Mouse (Mus musculus): ENCODE results near the gene Kcnk2. TPM values are rescaled to one million over a fixed set of nuclear protein-coding genes. Genes with fewer than 3 reads are reported as not detected.
A peak's percentile ranks its signal among the peaks of the same experiment; 100 is the strongest.

Kcnk2 gene
- total RNA-seq, 2 experiments from 2014 or later = 39.0 to 43.4 TPM

DNA sequence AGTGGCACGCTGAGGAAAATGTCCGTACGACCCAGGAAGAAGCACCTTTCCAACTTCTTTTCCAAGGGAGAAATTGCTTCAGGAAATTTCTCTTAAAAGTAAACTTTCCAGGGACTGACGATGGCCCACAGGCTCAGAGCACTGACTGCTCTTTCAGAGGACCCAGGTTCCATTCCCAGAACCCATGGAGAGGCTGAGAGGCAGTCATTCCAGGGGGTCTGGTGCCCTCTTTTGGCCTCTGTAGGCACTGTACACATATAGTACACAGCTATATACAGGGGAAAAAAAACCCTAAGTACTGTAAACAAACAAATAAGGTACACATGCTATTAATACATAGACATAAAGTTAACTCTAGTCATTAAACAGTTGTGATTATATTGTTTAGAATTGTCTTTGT, 174.6 kb downstream of the Kcnk2 start:
- DNase-seq (ENCODE audit: extremely low spot score in 1 of 2, low spot score in 1 of 2) = no peak

DNA sequence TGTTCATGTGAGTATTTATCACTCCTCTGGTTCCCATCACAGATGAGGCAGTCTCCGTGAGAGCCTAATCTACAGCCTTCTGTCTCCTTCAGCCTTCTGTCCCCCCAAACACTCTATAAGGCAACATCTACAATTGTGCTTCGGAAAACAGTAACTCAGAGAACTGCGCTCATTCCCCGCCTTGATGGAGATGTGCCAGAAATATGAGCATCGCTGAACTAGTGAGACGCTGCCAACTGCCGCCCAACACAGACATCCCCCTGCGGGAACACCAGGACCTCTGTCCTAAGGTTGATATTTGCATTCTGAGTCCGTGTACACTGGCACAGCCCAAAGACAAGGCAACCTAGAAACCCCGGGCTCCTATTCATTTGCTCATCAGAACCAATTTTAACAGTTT, 183.0 kb downstream of the Kcnk2 start:
- DNase-seq (ENCODE audit: extremely low spot score in 1 of 2, low spot score in 1 of 2) = peak in 1 of 2 experiments; percentile 15

DNA sequence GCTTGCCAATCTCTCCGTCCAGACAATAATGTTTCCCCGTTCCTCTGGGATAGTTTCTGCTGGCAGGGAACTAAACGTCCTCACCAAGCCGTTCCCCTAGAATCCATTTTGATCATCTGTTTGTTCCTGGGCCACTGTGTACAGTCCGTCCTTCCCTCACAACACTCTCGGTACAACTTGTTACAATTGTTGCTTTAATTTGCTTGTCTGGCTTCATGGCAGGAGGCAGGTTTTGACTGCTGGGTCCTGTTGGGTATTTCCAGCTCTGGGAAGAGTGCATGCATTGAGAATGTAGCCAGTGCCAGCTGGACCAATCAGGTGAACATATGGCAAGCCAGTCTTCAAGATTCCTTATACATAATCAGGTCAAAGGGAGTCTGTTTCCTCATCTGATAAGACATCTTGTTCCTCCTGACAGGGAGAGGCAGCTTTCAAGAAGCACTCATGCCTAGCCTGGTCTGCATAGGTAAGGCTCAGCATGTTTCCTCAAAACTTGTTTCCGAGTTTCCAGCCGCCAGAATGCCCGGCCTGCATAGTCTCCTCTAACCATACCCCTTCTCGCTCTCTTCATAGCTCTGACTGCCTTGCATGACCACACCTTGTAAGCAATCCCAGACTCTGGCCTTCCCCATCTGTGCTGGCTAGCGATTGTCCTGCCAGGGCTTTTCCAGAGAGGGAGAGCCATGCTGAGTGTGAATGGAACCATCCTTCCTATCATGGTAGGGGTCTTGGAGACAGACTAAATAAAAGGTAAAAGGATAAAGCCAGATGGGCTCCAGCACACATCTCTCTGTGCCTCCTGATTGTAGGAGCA, 184.1 kb downstream of the Kcnk2 start:
- DNase-seq (ENCODE audit: extremely low spot score in 1 of 2, low spot score in 1 of 2) = no peak

DNA sequence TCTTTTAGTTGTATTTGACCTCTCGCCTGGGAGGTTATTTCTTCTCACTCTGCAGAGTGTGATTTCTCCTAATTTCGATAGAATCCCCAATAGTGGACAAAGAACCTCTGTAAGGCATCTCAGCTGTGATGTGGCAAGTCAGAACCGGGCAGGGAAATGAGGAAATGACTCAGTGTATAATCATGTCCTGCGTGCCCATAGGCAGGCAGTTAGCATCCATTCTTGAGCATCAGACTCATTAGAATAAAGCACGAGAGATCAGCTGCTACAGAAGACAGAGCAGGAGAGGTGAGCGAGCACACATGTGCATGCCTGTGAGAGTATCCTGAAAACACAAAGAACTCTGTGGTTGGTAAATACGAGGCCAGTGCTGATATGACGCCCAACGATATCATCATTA, 186.9 kb downstream of the Kcnk2 start:
- DNase-seq (ENCODE audit: extremely low spot score in 1 of 2, low spot score in 1 of 2) = no peak

DNA sequence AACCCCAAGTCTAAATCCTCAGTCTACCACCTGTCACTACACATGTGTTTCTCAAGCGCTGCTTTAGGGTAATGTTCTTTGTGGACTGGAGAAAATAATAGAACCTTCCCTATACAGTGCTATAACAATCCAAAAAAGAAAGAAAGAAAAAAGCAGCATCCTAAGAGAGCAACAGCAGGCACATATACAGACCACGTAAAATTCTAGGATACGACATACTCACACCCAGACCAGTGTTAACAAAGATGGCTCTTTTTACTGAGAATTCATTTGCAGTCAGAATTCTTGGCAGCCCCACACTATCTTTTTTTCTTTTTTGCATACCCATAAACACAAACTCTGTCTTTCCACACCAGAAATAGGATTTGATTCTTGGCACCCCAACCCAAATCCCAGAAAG, 187.6 kb downstream of the Kcnk2 start:
- DNase-seq (ENCODE audit: extremely low spot score in 1 of 2, low spot score in 1 of 2) = no peak

DNA sequence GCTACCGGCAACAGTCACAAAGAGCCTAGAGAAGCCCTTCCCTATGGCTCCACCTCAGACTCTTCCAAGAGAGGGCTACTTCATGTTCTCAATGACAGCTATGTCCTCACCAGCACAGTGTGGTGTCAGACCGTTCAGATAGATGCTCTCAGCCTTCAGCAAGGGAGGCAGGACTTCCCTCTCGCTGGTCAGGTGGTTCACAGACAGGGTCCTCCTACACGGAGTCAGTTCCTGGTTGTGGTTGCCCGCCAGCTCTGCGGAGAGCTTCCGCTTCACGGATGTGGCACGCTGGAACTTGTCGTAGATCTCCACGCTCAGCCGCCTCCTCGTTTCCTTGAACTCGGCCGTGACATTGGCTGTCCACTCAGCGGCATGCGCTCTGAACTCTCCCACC, 192.4 kb downstream of the Kcnk2 start:
- no peak for DNase-seq (ENCODE audit: extremely low spot score in 1 of 2, low spot score in 1 of 2)

DNA sequence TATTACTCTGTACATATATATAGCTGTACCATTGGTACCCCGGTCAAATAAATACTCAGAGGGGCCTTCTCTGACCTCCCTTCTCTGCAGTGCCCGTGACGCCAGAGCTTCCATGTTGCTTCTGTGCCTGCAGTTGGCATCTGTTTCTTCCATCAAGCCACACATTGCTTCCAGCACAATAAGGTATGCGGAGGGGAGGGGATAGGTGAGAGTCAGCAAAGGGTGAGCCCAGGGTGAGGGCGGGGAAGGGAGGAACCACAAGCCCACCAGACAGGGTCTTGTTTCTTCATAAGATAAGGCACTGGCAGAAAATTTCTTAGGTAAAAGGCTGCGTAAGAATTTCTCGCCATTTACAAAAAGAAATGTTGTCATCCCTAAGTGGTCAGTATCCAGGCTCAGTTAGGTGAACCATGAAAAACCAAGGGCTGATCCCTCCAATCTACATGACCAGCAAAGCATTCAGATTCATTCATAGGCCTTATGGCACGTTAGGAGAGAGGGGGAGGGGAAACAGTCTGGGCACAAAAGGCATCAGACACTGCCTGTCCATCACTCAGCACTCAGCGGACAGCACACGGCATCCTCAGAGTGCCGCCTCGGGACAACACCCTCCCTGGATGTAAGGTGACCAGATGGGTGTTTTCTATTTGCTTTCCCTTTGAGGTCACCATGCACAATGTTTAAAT, 192.9 kb downstream of the Kcnk2 start:
- DNase-seq (ENCODE audit: extremely low spot score in 1 of 2, low spot score in 1 of 2) = no peak

DNA sequence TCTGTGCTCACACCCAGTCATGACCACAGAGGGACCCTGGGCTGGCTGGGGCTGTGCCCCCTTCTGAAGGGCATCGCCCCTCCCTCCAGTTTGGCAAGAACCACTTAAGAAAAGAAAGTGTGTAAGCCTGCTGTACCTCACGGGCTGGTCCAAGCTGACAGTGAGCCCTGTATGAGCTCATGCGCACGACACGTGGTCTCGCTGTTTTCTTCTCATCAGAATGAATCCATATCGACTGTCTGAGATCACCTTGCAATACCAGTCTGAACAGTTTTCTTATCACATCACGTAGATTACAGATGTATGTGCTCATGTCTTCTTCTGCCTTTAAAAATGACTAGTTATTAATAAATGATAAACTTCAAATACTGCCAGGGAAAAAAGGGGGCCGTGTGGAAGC, 193.5 kb downstream of the Kcnk2 start:
- no peak for DNase-seq (ENCODE audit: extremely low spot score in 1 of 2, low spot score in 1 of 2)

DNA sequence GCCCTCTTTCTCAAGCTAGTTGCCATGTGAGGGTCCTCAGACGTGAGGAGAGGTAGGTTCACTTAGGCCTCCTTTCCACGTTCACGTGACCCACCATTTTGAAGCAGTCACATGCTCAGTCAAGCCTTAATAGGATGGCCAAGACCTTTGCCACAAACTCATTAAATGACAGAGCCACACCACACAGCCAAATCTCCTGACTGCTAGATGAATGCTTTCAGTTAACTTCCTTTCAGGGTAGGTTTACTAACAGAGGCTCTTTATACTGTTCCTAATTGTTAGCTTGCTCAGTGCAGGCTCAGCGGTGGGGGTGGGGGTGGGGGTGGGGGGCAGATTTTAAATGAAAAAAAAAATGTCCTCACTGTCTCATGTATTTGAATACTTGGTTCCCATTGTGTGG, 206.3 kb downstream of the Kcnk2 start:
- DNase-seq (ENCODE audit: extremely low spot score in 1 of 2, low spot score in 1 of 2) = no peak

DNA sequence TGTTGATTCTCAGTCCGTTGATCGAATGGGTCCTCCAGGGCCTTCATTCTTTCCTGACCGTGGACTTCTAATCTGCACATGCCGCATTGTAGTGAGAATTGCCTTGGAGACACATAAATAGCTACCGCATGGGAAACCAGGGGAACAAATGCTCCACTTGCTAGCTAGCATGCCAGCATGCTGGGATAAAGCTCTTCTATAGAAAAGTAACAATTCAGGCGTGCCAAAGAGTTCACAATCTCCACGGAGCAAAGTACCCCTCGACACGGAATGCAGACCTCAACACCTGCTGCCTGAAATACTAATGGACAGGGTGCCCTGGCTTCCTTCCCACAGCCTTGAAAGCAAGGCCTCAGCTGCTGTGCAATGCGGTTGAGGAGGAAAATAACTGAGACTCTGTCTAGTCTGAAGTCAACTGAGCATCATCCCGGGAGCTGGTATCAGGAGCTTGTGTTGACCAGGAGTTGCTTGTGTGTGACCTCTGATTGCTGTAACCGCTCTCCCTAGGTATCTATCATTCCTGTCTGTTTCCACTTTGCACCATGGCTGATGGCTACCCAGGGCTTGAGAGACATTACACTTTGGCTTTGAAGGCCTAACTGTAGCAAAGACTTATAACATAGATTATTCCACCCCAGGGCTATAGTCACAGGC, 214.2 kb downstream of the Kcnk2 start:
- DNase-seq (ENCODE audit: extremely low spot score in 1 of 2, low spot score in 1 of 2) = peak in 1 of 2 experiments; percentile 37

DNA sequence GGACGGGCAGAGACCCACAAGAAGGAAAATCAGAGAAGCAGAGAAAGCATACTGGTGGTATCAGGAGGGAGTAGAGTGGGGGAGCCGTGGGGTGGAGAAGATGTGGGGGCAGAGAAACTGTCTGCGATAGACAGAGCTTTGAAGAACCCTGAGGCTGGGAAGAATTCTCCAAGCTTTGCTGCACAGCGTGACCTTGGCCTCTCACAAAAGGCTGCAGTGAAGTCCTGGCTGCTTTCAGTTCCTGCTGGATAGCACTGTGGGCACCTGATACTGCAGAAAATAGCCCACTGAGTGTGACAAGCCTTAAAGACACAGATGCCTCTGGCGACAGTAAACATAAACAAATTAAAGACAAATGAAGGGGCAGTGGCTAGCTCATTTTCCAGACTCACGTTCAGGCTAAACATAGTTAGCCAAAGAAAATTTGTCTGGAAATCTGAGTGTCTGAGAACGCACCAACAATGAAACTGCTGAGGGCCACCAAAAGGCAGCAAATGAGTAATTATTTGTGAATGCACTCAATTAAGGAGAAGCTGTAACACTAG, 216.8 kb downstream of the Kcnk2 start:
- DNase-seq (ENCODE audit: extremely low spot score in 1 of 2, low spot score in 1 of 2) = no peak

DNA sequence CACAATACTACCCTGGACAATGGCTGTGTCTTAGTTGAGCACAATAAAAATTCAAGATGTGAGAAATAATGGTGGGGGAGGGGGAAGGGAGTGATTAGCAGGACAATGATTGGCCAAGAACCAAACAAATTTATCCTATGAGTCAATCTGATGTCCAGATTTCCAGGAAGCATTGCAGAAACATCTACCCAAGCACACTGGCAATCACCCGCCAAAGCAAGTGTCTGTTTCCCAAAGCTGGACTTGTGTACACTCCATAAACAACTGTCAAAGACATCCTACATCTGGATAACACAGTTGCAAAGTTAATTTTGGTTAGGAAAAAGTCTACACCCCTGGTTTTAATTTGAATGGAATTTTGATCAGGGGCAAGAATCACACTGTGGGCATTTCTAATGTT, 224.3 kb downstream of the Kcnk2 start:
- DNase-seq (ENCODE audit: extremely low spot score in 1 of 2, low spot score in 1 of 2) = no peak

DNA sequence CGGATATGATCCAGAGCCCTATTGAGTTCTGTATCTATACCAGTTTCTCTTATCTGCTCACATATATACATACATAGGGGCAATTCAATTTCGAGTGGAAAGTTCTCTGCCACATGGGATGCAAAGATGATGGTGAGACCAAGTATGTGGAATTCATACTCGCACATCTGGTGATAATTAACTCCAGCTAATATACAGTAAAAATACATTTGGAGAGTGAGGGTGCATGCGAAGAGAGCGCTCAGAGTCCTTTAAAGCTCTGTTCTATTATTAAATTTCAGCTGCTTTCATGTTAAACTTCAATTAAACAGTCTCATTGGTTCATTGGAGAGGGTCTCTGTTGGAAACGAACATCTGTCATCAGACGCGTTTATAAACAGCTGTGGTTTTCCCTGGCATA, 228.6 kb downstream of the Kcnk2 start:
- DNase-seq (ENCODE audit: extremely low spot score in 1 of 2, low spot score in 1 of 2) = no peak

DNA sequence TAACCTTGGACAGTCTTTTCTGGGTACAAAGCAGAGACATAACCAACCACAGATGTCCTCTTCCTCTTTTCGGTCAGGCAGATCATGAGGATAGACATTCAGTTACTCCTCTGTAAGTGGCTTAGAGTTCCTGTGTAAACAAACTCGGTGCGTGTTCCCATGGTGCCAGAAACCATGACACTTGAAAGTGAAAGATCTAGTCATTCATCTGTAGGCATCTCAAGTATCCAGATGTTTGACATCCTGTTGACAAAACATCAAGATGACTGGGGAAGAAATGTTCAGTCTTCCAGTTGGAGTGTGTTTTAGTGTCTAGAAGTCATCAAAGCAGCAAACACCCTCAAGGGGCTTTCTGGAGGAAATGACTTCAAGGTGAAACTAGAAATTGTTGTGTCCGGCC, 230.9 kb downstream of the Kcnk2 start:
- no peak for DNase-seq (ENCODE audit: extremely low spot score in 1 of 2, low spot score in 1 of 2)

DNA sequence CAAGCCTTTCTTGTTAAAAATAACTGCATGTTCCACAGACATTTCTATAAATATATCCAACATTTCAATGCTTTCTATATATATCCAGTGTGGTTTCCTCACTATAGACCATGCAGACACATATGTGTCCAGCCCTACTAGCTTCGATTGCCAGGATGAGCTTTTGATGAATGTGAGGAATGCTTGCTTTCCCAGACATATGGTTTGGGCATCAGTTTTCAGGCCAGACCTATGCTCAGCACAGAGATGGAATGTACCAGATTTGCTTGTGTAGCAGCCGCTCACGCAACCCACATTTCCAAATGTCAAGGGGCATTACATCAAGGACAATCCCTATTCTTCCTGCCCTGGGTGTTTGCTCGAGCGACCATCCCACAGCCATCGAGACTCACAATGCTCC, 236.3 kb downstream of the Kcnk2 start:
- DNase-seq (ENCODE audit: extremely low spot score in 1 of 2, low spot score in 1 of 2) = no peak

DNA sequence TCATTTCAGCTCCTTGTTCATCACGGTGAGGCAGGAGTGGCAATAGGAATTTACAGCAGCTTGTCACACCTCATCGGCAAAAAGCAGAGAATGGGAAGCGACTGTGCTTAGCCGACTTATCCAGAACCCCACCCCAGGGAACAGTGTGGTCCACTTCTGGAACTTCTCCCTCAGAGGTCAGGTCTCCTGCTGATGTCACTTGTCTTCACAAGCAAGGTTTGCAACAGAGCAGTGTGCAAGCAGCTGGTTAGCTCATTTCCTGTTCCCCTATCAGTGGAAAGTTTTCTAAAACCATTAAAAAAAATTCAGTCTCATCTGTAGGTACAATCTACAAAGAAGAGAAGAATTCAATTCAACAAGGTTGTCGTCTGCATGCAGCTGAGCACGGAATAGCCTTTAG, 236.9 kb downstream of the Kcnk2 start:
- no peak for DNase-seq (ENCODE audit: extremely low spot score in 1 of 2, low spot score in 1 of 2)

DNA sequence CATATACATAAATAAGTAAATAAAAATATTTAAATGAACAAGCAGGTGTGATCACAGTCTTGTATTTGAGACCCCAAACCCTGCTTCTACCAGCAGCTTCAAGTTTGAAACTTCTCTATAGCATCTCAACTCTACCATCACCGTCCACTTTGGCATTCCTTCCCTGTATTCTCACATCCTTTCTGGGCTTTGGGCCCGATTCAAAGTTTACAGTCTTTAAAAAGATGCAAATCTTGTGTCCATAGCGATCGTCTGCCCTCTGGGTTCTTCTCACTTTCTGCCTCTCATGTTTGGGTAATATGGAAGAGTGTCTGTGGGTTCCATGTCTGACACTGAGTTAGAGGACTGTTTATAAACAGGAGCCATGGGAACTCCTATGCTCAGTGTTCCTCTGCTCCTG, 237.4 kb downstream of the Kcnk2 start:
- DNase-seq (ENCODE audit: extremely low spot score in 1 of 2, low spot score in 1 of 2) = no peak

DNA sequence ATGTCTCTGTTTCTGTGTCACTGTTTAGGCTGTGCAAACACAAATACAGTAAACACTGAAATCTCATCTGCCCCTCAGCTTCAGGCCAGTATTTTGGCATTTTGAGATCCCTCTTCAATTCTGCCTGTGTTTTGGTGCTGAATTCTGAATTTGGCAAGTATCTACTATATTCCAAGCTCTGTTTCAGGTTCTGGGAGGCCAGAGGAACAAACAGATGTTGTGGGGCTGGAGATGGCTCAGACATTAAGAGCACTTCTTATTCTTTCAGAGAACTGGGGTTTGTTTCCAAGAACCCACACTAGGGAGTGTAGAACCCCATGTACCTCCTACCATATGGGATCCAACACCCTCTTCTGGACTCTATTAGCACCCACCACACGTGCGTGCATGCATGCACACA, 237.8 kb downstream of the Kcnk2 start:
- DNase-seq (ENCODE audit: extremely low spot score in 1 of 2, low spot score in 1 of 2) = no peak
